Mouse (Mus musculus) heart, adult 2 months (tissue): ENCODE measurements at regions not wholly inside any gene's neighbourhood (a gene's known extent, or its start where the extent isn't known, plus 50 kb on each side); places are given as distances from the start of the nearest gene placed in this dataset.

Source experiments
- DNase-seq, 2 experiments: peaks; one replicate each; pipeline ENCODE4 v3.0.0; 2021
- H3K27ac ChIP-seq: fragments of 200-600 bp; 2 replicates; pipeline ENCODE4 v1.8.1; 2022
- H3K27me3 ChIP-seq: fragments of 200-500 bp; 2 replicates; pipeline ENCODE4 v1.6.1; 2012; ENCODE audit warnings: mild to moderate bottlenecking, low read length, inconsistent platforms, mixed read lengths; ENCODE audit not compliant: control insufficient read depth, insufficient read depth
- H3K36me3 ChIP-seq: fragments of 200-500 bp; 2 replicates; pipeline ENCODE4 v1.6.1; 2012; ENCODE audit warnings: low read length, inconsistent platforms; ENCODE audit not compliant: control insufficient read depth, insufficient read depth
- H3K4me1 ChIP-seq: fragments of 200-500 bp; 2 replicates; pipeline ENCODE4 v1.6.1; 2011; ENCODE audit warnings: low read length; ENCODE audit not compliant: control insufficient read depth, insufficient read depth
- H3K4me3 ChIP-seq: fragments of 200-600 bp; 2 replicates; pipeline ENCODE4 v1.8.1; 2022
- H3K79me2 ChIP-seq: fragments of 200-500 bp; replicated peaks from 2 replicates; pipeline ENCODE4 v1.6.1; 2012; ENCODE audit warnings: mild to moderate bottlenecking, inconsistent platforms, low read length, moderate library complexity, mixed read lengths; ENCODE audit not compliant: control insufficient read depth, insufficient read depth
- H3K9ac ChIP-seq: fragments of 200-500 bp; 2 replicates; pipeline ENCODE4 v1.6.1; 2012; ENCODE audit warnings: low read depth, mild to moderate bottlenecking, control low read depth, inconsistent platforms, low read length, mixed read lengths
- CTCF ChIP-seq: fragments of 200-600 bp; IDR thresholded peaks from 2 replicates; pipeline ENCODE4 v1.8.1; 2022; ENCODE audit warnings: antibody characterized with exemption, mild to moderate bottlenecking, moderate library complexity
- EP300 ChIP-seq: fragments of 200-500 bp; IDR thresholded peaks from 2 replicates; pipeline ENCODE4 v1.6.1; 2011; ENCODE audit warnings: low read depth, low read length, control low read depth; ENCODE audit not compliant: insufficient read depth
- POLR2A ChIP-seq: fragments of 200-500 bp; IDR thresholded peaks from 2 replicates; pipeline ENCODE4 v1.6.1; 2011; ENCODE audit warnings: mild to moderate bottlenecking, low read depth, low read length, control low read depth; ENCODE audit not compliant: insufficient read depth
- WGBS: fragments of 180-500 bp; shearing (Covaris S2); methylation state at CpG from one replicate; pipeline ENCODE4 v1.1.7; 2018; 5-methylcytosine and 5-hydroxymethylcytosine counted together
- intact Hi-C: fragments of 180-260 bp; cut with DNase I; formaldehyde crosslinking; loops from one replicate; pipeline ENCODE4 v1.15.1; 2025

GRCm38 (mm10) chr15:41283199-41283598 is 1149.0 kb downstream of the 9330182O14Rik start:
- Histone ChIP-seq H3K79me2 (no peaks in the 10 kb centered on the region), H3K27me3 (no peaks in the 10 kb centered on the region), H3K4me1 (no peaks in the 10 kb centered on the region), H3K4me3 (no peak overlapping the region), H3K9ac (no peak overlapping the region), H3K27ac (no peak overlapping the region), H3K36me3 (no peaks in the 10 kb centered on the region)
- intact Hi-C loops: no loop called here
- 79% methylated on average over 1 of the region's 1 CpGs for WGBS
- TF ChIP-seq POLR2A (no peak), EP300 (no peak), CTCF (no peak)
- no peak for DNase-seq

DNA sequence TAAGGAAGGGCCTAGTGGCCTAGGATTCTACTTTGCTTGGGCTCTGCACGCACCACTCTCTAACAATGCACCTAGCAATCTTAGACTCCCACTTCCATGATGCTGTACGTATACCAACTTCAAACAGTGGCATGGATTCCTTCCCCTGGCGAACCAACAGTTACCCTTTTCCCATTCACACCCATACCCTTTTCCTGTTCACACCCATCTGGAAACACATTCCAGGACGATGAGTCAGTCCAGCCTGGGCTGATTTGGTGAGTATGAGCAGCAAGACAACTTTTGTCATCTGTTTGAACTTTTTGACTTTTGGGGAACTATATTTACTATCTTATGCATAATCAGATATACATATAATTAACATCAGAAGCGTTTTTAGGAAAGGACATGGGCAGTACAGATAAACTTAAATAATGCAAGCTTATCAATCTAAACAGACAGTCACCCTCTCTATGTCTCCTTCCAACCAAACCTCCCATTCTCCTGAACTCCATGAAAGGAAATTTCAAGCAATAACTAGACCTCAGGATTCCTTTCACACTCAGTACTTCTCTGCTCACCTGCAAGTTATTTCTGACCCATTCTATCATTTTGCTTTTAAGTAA is 1152.7 kb downstream of the 9330182O14Rik start:
- no peak overlapping the region for H3K27ac ChIP-seq
- H3K9ac ChIP-seq: no peak overlapping the region
- H3K27me3 ChIP-seq: no peaks in the 10 kb centered on the region
- H3K79me2 ChIP-seq: no peaks in the 10 kb centered on the region
- no peaks in the 10 kb centered on the region for H3K36me3 ChIP-seq
- H3K4me1 ChIP-seq: no peaks in the 10 kb centered on the region
- DNase-seq: no peak
- no peak for TF ChIP-seq CTCF
- TF ChIP-seq POLR2A: no peak
- TF ChIP-seq EP300: no peak
- intact Hi-C loops: no loop called here
- H3K4me3 ChIP-seq: no peak overlapping the region
- 39% methylated on average over 5 of the region's 5 CpGs for WGBS

DNA sequence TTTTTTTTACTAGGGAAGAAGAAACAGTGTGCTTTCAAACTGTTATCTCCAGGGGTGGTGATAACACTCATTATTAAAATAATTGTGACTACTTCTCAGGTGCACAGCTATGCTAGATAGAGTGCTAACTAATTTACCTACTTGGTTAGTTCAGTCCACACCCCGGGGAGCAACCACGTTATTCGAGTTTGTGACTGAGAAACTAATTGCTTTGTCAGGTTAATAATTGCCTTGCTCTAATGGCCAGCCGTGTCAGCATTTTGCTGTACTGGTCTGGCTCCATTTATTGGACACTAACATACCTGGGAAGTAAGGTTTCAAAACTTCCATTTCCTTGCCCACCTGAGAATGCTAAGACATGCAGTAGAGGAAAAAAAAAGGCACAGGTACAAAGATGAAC is 1163.3 kb downstream of the 9330182O14Rik start:
- H3K79me2 ChIP-seq: no peaks in the 10 kb centered on the region
- H3K9ac ChIP-seq: no peak overlapping the region
- H3K27ac ChIP-seq: no peak overlapping the region
- 76% methylated on average over 4 of the region's 4 CpGs for WGBS
- TF ChIP-seq POLR2A (no peak), EP300 (no peak), CTCF (no peak)
- no peaks in the 10 kb centered on the region for H3K36me3 ChIP-seq
- H3K4me1 ChIP-seq: no peaks in the 10 kb centered on the region
- intact Hi-C loops: no loop called here
- no peaks in the 10 kb centered on the region for H3K27me3 ChIP-seq
- DNase-seq: no peak
- no peak overlapping the region for H3K4me3 ChIP-seq

DNA sequence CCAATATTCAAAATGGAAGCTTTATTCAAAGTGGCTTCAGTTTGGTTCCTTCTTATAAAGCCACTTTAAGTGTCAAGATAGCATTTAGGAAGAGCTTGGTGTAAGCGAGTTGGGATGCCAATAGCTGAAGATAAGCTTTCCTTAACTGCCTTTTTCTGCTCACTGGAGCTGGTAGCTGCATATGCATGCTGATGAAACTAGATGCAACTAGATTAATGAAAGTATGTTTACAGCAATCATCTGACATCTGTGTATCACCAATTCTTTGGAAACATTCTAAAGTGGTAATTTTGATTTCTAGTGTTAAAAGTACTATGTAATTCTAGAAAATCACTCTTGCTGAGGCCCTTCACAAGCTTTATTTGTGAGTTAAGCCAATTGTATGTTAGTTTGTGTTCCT is 1172.5 kb downstream of the 9330182O14Rik start:
- no peaks in the 10 kb centered on the region for H3K4me1 ChIP-seq
- no peaks in the 10 kb centered on the region for H3K36me3 ChIP-seq
- H3K79me2 ChIP-seq: no peaks in the 10 kb centered on the region
- DNase-seq: no peak
- no peak overlapping the region for H3K4me3 ChIP-seq
- H3K27ac ChIP-seq: no peak overlapping the region
- 49% methylated on average over 1 of the region's 1 CpGs for WGBS
- TF ChIP-seq POLR2A (no peak), CTCF (no peak), EP300 (no peak)
- H3K27me3 ChIP-seq: no peaks in the 10 kb centered on the region
- H3K9ac ChIP-seq: no peak overlapping the region
- intact Hi-C loops: no loop called here

DNA sequence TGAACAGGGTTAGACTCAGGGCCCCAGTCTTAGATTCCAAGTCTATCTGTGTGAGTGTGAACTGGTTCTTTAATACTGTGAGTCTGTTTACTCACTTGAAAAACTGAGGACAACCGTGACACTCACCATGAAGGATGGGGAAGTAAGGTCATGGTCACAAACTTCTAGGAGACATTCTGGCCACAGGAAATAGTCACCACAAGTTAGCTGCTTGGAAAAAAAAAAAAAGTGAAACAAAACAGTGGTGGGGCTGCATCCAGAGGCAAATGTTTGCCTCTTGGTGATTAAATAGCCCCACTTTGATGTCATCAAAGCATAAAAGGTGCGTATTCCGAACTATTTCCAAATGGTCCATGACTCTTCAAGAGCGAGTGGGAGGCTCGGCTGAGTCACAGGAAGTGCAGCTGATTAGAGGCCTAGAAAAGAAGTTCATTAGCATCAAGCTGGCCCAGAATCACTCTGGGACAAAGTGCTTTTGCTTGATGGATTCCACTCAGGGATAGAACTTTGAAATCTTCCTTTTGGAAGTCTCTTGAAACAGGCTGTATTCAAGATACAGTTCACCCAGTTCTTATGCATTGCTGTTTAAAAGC is 1177.7 kb downstream of the 9330182O14Rik start:
- 33% methylated on average over 5 of the region's 5 CpGs for WGBS
- Histone ChIP-seq H3K79me2 (no peaks in the 10 kb centered on the region), H3K4me3 (no peak overlapping the region), H3K27ac (no peak overlapping the region), H3K4me1 (no peaks in the 10 kb centered on the region), H3K36me3 (no peaks in the 10 kb centered on the region), H3K9ac (no peak overlapping the region), H3K27me3 (no peaks in the 10 kb centered on the region)
- no peak for DNase-seq
- intact Hi-C loops: no loop called here
- TF ChIP-seq CTCF (no peak), POLR2A (no peak), EP300 (no peak)

- intact Hi-C loops: no loop called here
- H3K79me2 ChIP-seq: no peaks in the 10 kb centered on the region
- no peak overlapping the region for H3K9ac ChIP-seq
- no peaks in the 10 kb centered on the region for H3K36me3 ChIP-seq
- no peak overlapping the region for H3K27ac ChIP-seq
- H3K4me3 ChIP-seq: no peak overlapping the region
- H3K4me1 ChIP-seq: no peaks in the 10 kb centered on the region
- no peaks in the 10 kb centered on the region for H3K27me3 ChIP-seq
- DNase-seq: no peak
- TF ChIP-seq CTCF: no peak
- TF ChIP-seq EP300: no peak
- 72% methylated on average over 4 of the region's 4 CpGs for WGBS
Measured at GRCm38 (mm10) chr15:41314916-41315315, 1180.8 kb downstream of the 9330182O14Rik start.
